Mouse (Mus musculus) heart, embryonic 11.5 days (tissue): ENCODE data around the gene Slc7a9. TPM values are rescaled to one million over a fixed set of nuclear protein-coding genes. Genes with fewer than 3 reads are reported as not detected.

ENCODE experiments used
- ATAC-seq: fragments of 200-750 bp; cut with Nextera tagmentation; replicated peaks from 2 replicates; pipeline ENCODE4 v1.8.0; 2017; ENCODE audit warnings: moderate library complexity; ENCODE audit not compliant: insufficient number of reproducible peaks, low FRiP score, low TSS enrichment
- H3K27ac ChIP-seq: fragments of 300-500 bp; sonication (generic); 2 replicates; pipeline ENCODE4 v1.5.1; 2014; ENCODE audit warnings: mild to moderate bottlenecking, low read depth, low read length
- H3K27me3 ChIP-seq: fragments of 300-500 bp; sonication (generic); 2 replicates; pipeline ENCODE4 v1.6.1; 2014; ENCODE audit warnings: mild to moderate bottlenecking, low read length, mixed read lengths; ENCODE audit not compliant: control insufficient read depth, insufficient read depth
- H3K36me3 ChIP-seq: fragments of 300-500 bp; sonication (generic); 2 replicates; pipeline ENCODE4 v1.6.1; 2014; ENCODE audit warnings: mild to moderate bottlenecking, low read length, moderate library complexity, mixed read lengths; ENCODE audit not compliant: control insufficient read depth, insufficient read depth
- H3K4me1 ChIP-seq: fragments of 300-500 bp; sonication (generic); 2 replicates; pipeline ENCODE4 v1.6.1; 2014; ENCODE audit warnings: low read length; ENCODE audit not compliant: control insufficient read depth, insufficient read depth
- H3K4me2 ChIP-seq: fragments of 300-500 bp; sonication (generic); 2 replicates; pipeline ENCODE4 v1.6.1; 2014; ENCODE audit warnings: mild to moderate bottlenecking, moderate library complexity
- H3K4me3 ChIP-seq: fragments of 300-500 bp; sonication (generic); 2 replicates; pipeline ENCODE4 v1.5.1; 2014; ENCODE audit warnings: low read depth, low read length
- H3K9ac ChIP-seq: fragments of 300-500 bp; sonication (generic); 2 replicates; pipeline ENCODE4 v1.6.1; 2014; ENCODE audit warnings: mild to moderate bottlenecking, low read depth, low read length, moderate library complexity
- H3K9me3 ChIP-seq: fragments of 300-500 bp; sonication (generic); replicated peaks from 2 replicates; pipeline ENCODE4 v1.6.1; 2016; ENCODE audit warnings: low read length; ENCODE audit not compliant: control insufficient read depth
- WGBS: fragments of 180-500 bp; shearing (Covaris S2); extraction: QIAGEN DNeasy Blood & Tissue Kit; methylation state at CpG from one replicate; pipeline ENCODE4 v1.1.7; 2014; ENCODE audit not compliant: insufficient replicate concordance; 5-methylcytosine and 5-hydroxymethylcytosine counted together
- polyA plus RNA-seq: library from polyadenylated mRNA; unstranded; fragments of >200 nt; fragmentation: Nextera tagmentation; extraction: Ambion mirVana; gene quantifications from 2 replicates; pipeline ENCODE4 v1.2.1, GENCODE M21; 2014

Gene Slc7a9
- polyA plus RNA-seq, 1 experiment from 2014 or later: 0.66 TPM

GRCm38 (mm10) chr7:35486553-35486952 lies 38.0 kb downstream of the Slc7a9 start:
- no peak overlapping the region for H3K4me2 ChIP-seq
- no peaks in the 10 kb centered on the region for H3K9me3 ChIP-seq
- H3K4me3 ChIP-seq: no peak overlapping the region
- 79% methylated on average over 8 of the region's 8 CpGs for WGBS
- H3K9ac ChIP-seq: no peak overlapping the region
- H3K36me3 ChIP-seq: no peaks in the 10 kb centered on the region
- no peak for ATAC-seq
- H3K27me3 ChIP-seq: no peaks in the 10 kb centered on the region
- H3K4me1 ChIP-seq: peaks cover 5% of the 10 kb centered on the region; the same call in 1 of the 2 replicates
- no peak overlapping the region for H3K27ac ChIP-seq

- H3K27me3 ChIP-seq: no peaks in the 10 kb centered on the region
- H3K4me1 ChIP-seq: peaks cover 5% of the 10 kb centered on the region; the same call in 1 of the 2 replicates
- no peak overlapping the region for H3K4me3 ChIP-seq
- no peaks in the 10 kb centered on the region for H3K36me3 ChIP-seq
- ATAC-seq: no peak
- 88% methylated on average over 2 of the region's 2 CpGs for WGBS
- no peak overlapping the region for H3K9ac ChIP-seq
- H3K9me3 ChIP-seq: no peaks in the 10 kb centered on the region
- no peak overlapping the region for H3K4me2 ChIP-seq
- H3K27ac ChIP-seq: no peak overlapping the region
These were observed 41.6 kb downstream of the Slc7a9 start for GRCm38 (mm10) chr7:35490186-35490585.

GRCm38 (mm10) chr7:35491005-35491404 lies 42.4 kb downstream of the Slc7a9 start:
- Histone ChIP-seq H3K27ac (no peak overlapping the region), H3K27me3 (no peaks in the 10 kb centered on the region), H3K4me3 (no peak overlapping the region), H3K9me3 (no peaks in the 10 kb centered on the region), H3K36me3 (no peaks in the 10 kb centered on the region), H3K4me2 (no peak overlapping the region), H3K4me1 (no peaks in the 10 kb centered on the region), H3K9ac (no peak overlapping the region)
- WGBS: 82% methylated on average over 1 of the region's 1 CpGs
- ATAC-seq: no peak

GRCm38 (mm10) chr7:35497516-35497915 lies 48.9 kb downstream of the Slc7a9 start:
- WGBS: 78% methylated on average over 2 of the region's 2 CpGs

GRCm38 (mm10) chr7:35501995-35502394 lies 53.4 kb downstream of the Slc7a9 start:
- 17% methylated on average over 4 of the region's 4 CpGs for WGBS
- no peaks in the 10 kb centered on the region for H3K36me3 ChIP-seq
- H3K9ac ChIP-seq: no peak overlapping the region
- no peak for ATAC-seq
- no peaks in the 10 kb centered on the region for H3K4me1 ChIP-seq
- H3K4me3 ChIP-seq: no peak overlapping the region
- no peak overlapping the region for H3K4me2 ChIP-seq
- H3K9me3 ChIP-seq: no peaks in the 10 kb centered on the region
- no peaks in the 10 kb centered on the region for H3K27me3 ChIP-seq
- no peak overlapping the region for H3K27ac ChIP-seq

More at GRCm38 (mm10) chr7:35497516-35497915, 48.9 kb downstream of the Slc7a9 start:
- H3K27ac ChIP-seq: no peak overlapping the region
- H3K4me2 ChIP-seq: no peak overlapping the region
- H3K4me3 ChIP-seq: no peak overlapping the region
- no peak overlapping the region for H3K9ac ChIP-seq
- no peaks in the 10 kb centered on the region for H3K4me1 ChIP-seq
- no peak for ATAC-seq
- no peaks in the 10 kb centered on the region for H3K9me3 ChIP-seq
- no peaks in the 10 kb centered on the region for H3K36me3 ChIP-seq
- H3K27me3 ChIP-seq: no peaks in the 10 kb centered on the region

Other genes with a start within 250 kb of the Slc7a9 start
- 2.1 and 2.2 TPM in 2 replicates for gene Lrp3, start 233.3 kb upstream of the Slc7a9 start, polyA plus RNA-seq
- gene Gpatch1, start 130.4 kb upstream of the Slc7a9 start, polyA plus RNA-seq: 10.4 and 14.5 TPM in 2 replicates
- gene Rhpn2, start 114.6 kb upstream of the Slc7a9 start, polyA plus RNA-seq: 8.3 and 8.5 TPM in 2 replicates
- gene Faap24, start 52.0 kb upstream of the Slc7a9 start, polyA plus RNA-seq: 15.2 and 16.2 TPM in 2 replicates
- gene Cep89, start 51.8 kb upstream of the Slc7a9 start, polyA plus RNA-seq: 32.2 and 33.3 TPM in 2 replicates
- gene Tdrd12, start 88.9 kb downstream of the Slc7a9 start, polyA plus RNA-seq: 0.42 and 0.67 TPM in 2 replicates
- 90.4 and 99.8 TPM in 2 replicates for gene Nudt19, start 107.5 kb downstream of the Slc7a9 start, polyA plus RNA-seq
- 1.0 and 1.7 TPM in 2 replicates for gene Rgs9bp, start 136.8 kb downstream of the Slc7a9 start, polyA plus RNA-seq
- 15.5 and 18.8 TPM in 2 replicates for gene Ankrd27, start 137.4 kb downstream of the Slc7a9 start, polyA plus RNA-seq
- 296 and 323 TPM in 2 replicates for gene Pdcd5, start 198.7 kb downstream of the Slc7a9 start, polyA plus RNA-seq